Mouse (Mus musculus) heart, adult 2 months (tissue): ENCODE measurements around the gene Gpr157.

Experiments used
- CTCF ChIP-seq: fragments of 200-600 bp; IDR thresholded peaks from 2 replicates; pipeline ENCODE4 v1.8.1; 2022; ENCODE audit warnings: antibody characterized with exemption, mild to moderate bottlenecking, moderate library complexity
- POLR2A ChIP-seq: fragments of 200-500 bp; IDR thresholded peaks from 2 replicates; pipeline ENCODE4 v1.6.1; 2011; ENCODE audit warnings: mild to moderate bottlenecking, low read depth, low read length, control low read depth; ENCODE audit not compliant: insufficient read depth

- TF ChIP-seq CTCF (no peak), POLR2A (no peak)
Observed at GRCm38 (mm10) chr4:150049157-150049513, 38.0 kb upstream of the Gpr157 start.
